Mouse (Mus musculus): ENCODE measurements around the gene Vgll4.

Vgll4 gene

DNA sequence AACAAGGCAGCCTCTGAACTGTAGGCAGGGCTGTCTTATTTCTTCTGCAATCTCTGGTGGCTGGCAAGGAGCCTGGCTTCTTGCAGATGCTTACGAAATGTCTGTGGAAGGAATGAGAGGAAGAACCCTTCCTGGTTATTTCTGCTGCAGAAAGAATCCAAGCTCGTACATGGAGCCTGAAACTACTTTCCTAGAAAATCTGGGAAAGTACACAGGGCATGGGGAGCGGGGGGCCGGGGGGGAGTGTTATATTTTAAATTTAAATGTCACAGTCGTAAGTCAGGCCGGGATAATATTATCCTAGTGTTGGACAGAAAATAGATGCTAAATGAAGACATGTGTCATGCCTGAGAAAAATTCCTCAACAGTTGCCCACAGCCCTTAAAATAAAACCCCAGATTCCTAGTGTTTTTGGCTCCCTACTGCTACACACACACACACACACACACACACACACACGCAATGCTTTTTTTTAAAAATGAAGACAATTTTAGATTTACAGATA is 7.2 kb upstream of the Vgll4 start:
- DNase-seq (ENCODE audit: extremely low spot score, low read depth, low spot score), result no peak

DNA sequence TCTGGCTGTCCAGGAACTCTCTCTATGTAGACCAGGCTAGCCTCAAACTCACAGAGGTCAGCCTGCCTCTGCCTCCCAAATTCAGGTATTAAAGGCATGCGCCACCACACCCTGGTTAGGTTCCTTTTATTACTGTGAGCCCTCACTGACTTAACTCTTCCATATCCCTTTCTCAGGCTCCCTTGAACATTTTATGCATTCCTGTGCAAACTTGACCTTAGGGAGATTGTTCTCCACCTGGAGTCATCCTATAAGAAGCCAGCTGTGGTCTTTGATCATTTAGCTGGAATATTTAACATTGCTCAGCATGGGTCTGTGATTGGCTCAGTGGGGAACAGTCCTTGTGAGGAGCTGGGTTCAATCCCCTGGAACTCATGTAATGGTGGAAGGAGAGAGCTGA is 4.5 kb upstream of the Vgll4 start:
- DNase-seq (ENCODE audit: extremely low spot score, low read depth, low spot score), result no peak

DNA sequence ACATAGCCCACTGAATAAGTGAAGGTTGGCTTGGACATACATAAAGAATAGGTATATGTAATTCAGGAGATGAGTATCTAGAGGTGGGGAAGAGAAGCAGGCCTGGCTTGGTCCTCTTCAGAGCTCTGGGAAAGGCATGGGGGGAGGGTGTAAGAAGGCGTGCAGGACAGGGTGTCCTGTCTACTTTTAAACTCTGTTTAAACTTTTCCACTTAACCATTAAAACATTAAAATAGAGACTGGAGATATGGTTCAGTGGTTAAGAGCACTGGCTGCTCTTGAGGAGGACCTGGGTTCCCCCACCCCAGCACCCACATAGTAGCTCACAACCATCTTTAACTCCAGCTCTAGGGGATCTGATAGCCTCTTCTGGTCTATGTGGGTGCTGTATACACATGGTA is 3.2 kb upstream of the Vgll4 start:
- no peak for DNase-seq (ENCODE audit: extremely low spot score, low read depth, low spot score)

DNA sequence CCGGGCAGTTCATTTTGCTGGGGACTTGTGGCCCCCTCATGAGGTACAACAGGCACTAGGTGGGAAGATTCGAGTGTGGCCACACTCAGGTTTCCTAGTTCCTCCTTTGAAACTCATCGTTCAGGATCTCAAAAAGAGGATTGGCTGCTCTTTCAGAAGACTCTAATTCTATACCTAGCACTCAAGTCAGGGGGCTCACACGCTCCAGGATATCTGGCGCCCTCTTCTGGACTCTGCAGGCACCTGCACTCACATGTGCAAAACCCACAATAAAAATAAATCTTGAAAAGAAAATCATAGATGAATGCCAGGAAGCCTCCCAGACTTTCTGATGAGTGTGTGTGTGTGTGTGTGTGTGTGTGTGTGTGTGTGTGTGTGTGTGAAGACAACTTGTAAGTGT is 1.1 kb upstream of the Vgll4 start:
- DNase-seq (ENCODE audit: extremely low spot score, low read depth, low spot score), result no peak

DNA sequence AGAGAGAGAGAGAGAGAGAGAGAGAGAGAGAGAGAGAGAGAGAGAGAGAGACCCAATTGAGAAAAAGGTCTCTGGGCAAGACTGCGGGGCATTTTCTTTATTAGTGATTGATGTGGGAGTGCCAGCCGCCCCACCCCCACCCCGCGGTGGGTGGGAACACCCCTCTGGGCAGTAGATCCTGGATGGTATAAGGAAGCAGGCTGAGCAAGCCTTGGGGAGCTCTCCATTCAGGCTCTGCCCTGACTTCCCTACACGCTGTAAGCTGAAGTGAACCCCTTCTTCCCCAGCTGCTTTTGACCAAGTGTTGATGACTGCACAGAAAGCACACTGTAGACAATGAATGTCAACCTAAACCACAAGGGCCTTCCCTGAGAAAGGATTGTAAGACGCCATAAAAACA is 592 bp upstream of the Vgll4 start:
- DNase-seq (ENCODE audit: extremely low spot score, low read depth, low spot score), result no peak

DNA sequence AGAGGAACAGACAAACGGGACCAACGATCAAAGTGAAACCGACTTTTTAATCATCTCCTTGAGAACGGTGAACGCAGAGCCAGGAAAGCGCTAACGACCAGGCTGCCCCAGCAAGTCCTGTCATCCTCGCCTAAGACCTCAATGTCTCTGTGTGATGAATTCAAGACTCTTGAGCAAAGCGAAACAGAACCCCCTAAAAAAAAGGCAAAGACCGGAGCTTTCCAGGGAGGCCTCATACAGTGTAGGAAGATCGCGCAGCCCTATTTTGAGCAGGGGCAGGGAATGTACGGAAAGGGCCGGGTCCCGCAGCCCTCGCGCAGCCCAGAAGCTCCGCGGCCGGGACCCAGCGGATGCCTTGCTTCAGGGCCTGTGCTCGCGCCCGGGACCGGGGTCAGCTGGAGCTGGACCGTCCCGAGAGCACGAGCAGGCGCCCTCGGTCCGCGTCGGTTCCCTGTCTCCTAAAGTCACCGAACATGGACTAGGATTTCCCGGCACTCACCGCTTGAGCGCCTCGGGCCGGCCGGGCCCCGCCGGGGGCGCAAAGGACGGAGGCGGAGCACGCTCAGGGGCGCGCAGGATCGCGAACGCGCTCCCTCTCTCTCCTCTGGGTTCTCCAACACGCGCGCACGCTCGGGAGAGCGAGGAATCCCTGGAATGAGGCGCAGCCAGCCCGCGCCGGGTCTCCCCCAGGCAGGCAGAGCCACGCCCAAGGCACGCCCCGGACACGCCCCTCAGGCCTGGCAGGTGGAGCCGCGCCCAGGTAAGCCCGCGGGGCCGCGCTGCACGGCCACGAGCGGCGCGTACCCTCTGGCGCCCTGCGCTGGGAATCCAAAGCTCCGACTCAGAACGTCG is 1.2 kb downstream of the Vgll4 start:
- DNase-seq (ENCODE audit: extremely low spot score, low read depth, low spot score), result peak; percentile 44

DNA sequence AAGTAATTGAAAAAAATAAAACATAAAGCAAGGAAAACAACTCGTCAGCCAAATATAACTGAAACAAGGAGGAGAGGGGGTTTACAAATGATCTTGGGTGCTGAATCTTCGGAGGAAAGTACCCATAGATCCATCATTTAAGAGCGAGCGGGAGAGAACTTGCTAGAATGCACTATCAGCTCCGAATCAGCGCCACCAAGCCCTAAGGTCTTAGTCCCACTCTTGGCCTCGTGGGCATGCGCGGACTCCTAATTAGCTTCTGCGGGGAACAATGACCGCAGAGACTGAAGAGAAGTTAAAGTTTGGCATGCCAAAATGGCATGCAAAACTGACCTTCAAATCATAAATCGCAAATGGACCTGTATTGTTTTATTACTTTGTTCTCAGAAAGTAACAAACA is 2.2 kb downstream of the Vgll4 start:
- DNase-seq (ENCODE audit: extremely low spot score, low read depth, low spot score), result no peak

DNA sequence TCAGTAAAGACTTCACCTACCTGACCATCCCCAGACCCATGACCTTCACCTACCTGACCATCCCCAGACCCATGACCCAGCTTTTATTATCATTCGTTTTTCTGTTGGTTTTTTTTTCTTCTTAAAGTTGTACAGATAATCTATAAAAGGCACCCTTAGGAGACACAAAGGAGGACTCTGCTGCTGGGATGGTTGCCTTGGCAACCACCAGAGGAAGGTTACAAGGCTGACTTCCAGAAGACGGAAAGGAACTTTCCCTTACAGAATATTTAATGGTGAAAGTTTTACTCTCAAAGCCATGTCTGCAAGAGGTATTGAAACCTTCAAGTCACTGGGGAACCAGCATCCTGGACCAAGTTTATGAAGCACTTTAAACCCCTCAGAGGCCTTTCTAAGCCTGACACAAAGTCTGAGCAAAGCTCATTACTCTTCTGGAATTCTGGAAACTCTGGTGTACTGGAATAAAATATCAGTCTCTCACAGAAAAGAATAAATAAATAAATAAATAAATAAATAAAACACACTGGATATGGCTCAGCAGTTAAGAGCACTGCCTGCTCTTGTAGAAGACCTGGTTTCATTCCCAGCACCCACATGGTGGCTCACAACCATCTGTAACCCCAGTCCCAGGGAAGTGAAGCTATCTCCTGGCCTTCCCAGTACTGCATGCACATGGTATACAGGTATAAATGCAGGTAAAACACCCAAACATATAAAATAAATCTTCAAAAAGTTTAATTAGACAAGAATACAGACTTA is 3.2 kb downstream of the Vgll4 start:
- DNase-seq (ENCODE audit: extremely low spot score, low read depth, low spot score), result no peak

DNA sequence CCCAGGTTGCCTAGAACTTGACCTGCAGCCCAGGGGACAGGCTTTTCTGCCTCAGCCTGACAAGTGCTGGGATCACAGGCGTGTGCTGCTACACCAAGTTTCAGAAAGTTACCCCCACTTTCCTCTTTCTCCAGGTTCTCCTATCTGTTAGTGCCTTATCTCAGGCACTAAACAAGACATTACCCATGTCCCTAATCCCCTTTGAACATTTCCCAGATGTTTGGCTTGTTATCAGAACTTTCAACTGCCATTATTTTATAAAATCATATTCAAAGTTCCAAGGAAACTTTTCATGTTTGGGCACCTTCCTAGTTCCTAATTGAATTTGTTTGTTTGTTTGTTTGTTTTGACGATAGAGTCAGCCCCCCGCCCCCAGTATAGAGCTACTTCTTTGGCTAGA is 4.0 kb downstream of the Vgll4 start:
- no peak for DNase-seq (ENCODE audit: extremely low spot score, low read depth, low spot score)

DNA sequence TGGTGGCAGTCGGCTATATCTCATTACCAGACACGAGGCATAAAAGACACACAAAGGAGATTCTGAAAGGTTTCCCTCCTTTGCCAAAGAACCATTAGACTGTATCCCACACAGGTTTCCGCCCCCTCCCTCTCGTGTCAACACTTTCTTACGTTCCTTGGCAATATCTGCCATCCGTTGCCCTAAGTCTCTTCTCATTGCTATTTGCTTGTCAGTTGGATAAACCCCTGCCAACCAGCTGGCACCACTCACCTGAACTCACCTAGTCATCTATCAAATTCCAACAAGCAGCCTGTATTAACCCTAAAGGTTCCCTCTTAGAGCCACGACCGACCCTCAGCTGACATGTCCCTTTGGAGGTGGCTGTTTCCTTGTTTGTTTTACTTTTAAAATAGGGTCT is 4.4 kb downstream of the Vgll4 start:
- DNase-seq (ENCODE audit: extremely low spot score, low read depth, low spot score), result no peak

DNA sequence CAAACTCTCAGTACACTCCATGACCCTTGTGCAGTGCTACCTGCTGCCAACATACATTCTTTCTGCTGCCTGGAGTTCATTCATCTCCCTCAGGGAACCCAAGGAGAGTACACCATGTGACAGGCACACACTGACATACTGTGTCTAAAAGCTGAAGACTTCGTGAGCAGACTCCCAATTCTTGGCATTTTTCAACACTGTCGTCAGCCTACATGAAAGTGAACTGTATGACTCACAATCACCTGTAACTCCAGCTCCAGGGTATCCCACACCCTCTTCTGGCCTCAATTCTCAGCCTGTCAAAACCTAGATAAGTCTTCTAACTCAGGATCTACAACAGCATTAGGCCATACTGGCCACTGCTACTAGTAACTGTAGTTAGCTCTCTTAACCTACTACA is 5.6 kb downstream of the Vgll4 start:
- DNase-seq (ENCODE audit: extremely low spot score, low read depth, low spot score), result no peak

DNA sequence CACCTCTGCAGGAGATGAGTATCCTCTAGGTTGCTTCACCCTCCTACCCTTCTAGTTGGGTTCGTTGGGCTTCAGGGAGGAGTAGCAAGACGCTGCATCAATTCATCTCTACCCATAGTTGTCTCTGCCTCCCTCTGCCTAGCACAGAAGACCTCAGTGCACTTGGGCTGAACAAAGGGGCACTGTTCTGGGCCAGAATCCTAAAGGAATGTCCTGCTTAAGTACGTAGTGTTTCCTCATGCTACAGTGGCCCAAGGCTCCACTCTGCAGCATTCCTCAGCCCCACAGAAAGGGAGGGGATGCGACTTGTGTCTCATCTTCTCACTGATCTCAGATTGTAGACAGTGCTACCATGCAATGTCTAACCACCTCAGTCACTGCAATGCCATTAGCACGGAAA is 6.2 kb downstream of the Vgll4 start:
- DNase-seq (ENCODE audit: extremely low spot score, low read depth, low spot score), result no peak

DNA sequence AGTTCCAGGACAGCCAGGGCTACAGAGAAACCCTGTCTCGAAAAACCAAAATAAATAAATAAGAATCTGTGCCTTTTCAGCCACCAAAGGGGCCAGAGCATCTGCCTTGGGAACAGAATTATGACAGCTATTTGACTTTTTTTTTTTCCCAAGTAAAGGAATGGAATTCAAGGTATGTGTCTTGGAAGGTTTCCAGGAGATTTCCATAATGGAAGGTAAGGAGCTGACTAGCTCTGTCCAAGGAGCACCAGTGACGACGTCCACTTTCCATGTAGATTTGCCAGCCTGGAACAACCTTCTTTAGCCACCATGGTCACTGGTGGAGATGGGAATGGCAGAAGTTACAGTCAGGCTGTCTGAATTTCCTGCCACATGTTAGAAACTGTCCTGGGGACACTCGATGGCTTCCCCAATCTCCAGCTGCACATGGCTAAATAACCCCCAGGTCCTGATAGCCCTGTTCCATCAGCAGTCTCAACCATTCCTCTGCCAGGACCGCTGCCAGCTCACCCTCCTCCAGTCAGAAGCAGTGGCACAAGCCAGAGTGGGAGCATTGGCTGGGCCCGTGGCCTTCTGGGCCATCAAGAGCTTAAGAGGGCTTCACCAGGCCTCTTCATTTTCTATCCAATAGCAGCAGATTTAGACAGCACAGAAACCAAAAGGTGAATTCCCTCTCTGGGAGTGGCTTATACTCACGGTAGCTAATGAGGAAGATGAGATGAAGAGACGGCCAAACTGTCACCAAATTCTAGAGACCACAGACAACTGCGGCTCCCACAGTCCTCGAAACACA is 8.3 kb downstream of the Vgll4 start:
- no peak for DNase-seq (ENCODE audit: extremely low spot score, low read depth, low spot score)

DNA sequence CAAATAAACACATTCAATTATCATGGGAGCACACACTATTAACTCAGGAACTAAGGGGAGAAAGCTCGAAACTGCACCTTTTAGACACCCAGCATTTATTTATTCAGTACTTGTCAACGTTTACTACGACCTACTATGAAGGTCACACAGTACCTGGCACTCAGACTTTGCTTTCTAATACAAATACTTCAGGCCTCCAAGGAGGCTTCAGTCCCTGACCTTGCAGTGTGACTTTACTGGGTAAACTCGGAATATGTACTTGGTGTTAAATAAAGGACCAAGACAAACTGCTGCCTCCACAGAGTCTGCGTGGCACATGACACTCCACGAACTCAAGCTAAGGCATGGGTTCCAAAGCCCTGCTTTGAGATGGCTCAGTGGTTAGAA is 10.8 kb downstream of the Vgll4 start:
- DNase-seq (ENCODE audit: extremely low spot score, low read depth, low spot score), result no peak

DNA sequence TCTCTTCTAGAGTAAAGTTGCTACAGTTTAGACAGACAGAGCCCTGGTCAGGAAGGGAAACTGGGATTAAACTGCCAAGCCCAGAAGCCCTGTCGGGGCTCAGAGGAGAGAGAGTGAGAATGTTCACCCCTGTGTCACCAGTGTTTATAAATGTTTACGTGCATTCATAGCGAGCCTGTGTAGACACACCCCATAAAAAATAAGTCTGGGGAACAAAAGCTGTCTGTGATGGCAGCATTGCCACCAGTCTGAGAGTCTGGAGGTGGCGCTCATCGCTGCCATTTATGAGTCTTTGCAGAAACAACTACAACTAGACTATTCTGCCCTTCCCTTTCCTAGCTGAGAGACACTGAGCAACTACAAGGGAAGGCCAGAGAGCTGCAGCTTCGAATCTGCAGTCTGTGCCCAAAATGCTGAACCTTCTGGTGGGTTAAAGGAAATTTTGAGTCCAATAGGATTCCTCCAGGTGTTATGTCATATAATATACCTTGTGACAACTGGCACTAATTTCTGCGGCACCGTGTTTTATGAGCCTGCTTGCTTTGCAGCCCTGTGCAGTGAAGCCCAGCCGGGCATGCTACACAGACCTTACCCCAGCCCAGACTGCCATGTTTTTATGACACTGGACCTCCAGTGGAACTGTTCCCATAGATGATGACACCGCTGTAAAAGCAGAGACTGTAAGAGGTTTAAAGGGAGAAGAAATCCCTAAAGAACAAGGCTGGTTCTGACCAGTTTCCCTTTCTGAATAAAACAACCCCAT is 11.4 kb downstream of the Vgll4 start:
- DNase-seq (ENCODE audit: extremely low spot score, low read depth, low spot score), result no peak

DNA sequence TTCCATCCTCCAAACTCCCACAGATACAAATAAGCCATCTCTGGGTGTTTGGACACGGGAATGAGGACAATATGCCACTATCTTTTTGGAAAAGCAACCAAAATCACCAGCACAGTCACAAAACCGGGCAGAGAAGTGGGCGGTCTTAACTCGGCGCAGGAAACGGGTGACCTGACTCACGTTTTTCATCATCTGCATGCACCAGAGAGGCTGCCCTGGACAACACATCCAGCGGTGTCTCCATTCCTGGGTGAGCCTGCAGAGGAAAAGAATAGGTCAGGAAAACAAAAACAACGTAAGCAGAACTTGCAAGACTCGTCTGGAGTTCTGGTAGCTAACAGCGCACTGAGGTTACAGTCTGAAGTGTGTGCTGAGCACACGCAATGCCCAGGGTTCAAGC is 12.0 kb downstream of the Vgll4 start:
- DNase-seq (ENCODE audit: extremely low spot score, low read depth, low spot score), result no peak

DNA sequence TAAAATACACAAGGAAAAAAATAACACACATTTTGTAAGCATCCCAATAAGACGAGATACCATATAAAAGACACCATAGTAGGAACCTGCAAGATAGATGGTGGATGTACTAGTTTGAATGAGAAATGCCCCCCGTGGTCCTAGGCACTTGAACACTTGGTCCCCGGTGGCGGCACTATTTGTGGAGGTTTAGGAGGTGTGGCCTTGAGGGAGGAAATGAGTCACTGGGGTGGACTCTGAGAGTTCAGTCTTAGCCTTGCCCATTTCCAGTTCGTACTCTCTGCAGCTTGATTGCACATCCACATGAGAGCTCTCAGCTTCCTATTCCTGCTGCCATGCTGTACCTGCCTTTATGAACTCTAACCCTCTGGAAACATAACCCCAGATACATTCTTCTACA is 15.3 kb downstream of the Vgll4 start:
- DNase-seq (ENCODE audit: extremely low spot score, low read depth, low spot score), result no peak

DNA sequence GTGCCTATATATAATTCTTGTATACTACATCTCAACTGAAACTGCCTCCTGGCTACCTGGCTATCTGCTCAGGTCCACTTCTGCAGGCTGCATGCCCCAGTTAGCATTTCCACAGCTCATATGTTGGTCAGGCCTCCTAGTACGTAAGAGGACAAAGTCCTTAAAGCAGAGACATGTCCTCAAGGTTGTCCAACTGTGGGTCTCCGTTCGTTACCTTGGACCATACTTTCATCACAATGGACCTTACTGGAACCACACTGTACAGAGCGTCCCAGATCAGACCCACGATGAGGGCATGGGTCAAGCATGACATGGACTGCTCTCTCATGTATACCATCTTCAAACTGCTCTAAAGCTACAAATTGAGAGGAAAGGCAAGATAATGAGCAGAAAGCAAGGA is 16.2 kb downstream of the Vgll4 start:
- no peak for DNase-seq (ENCODE audit: extremely low spot score, low read depth, low spot score)

DNA sequence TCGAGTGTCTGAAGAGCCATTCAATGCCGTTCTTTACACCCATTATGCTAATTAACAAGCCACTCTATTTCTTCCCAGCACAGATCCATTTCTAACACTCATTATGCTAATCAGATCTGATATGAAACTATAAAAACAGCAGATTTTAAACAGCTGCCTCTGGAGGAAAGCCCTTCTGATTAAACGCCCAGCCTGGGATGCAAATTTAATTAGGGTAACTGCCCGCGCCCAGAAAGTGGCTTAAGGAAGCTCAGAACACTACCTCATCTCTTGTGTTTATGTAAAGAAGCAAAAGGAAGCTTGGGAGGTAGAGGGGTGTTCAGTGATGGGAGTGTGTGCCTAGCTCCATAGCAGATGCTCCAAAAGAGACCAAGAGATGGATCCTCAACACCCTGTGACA is 17.4 kb downstream of the Vgll4 start:
- no peak for DNase-seq (ENCODE audit: extremely low spot score, low read depth, low spot score)

DNA sequence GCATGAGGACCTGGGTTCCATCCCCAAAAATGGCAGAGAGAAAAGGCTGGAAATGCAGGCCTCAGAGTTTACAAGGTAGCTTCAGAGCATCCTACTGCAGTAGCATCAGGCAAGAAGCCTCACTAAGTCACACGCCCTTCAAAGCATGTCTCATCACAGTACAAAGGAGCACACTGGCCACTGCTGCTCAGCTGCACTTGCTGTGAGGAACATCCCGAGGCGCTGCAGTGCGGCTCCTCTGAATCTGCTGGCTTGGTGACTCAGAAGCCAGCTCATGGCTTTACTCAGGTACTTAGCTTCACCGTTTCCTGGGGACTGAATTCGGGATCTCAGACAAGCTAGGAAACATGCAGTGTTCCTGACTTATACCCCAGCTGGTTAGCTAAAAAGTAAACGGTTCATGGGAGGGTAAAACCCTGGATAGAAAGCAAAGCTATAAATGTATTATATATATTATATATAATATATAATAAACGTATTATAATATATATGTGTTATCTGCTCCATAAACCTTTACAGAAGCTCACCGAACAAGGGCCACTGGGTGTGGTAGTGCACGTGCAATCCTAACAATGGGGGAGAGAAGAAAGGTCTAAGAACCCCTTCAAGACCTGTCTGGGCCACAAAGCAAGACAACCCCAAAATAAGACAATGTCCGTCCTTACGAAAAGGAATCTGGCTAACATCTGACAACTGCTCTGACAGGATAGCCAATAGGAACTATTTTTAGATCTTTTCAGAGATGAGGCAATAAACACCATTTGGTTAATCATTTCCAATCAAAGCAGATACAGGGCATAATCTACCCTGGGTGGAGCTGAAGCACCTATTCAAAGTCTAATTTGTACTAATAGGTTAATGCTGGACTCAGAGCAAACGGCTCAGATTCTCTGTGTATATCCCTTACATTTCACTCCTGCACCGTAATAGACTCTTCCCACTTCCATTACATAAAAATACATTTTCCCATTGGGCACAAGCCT is 25.0 kb downstream of the Vgll4 start:
- no peak for DNase-seq (ENCODE audit: extremely low spot score, low read depth, low spot score)
